Mouse (Mus musculus) spleen, adult 2 months (tissue): ENCODE data around the gene Syce3.

Experiments
- CTCF ChIP-seq: fragments of 200-500 bp; IDR thresholded peaks from 2 replicates; pipeline ENCODE4 v1.5.1; 2011; ENCODE audit warnings: mild to moderate bottlenecking, inconsistent platforms; ENCODE audit not compliant: insufficient read depth, insufficient read length, insufficient replicate concordance; ENCODE audit errors: extremely low read depth
- POLR2A ChIP-seq: fragments of 200-500 bp; IDR thresholded peaks from 2 replicates; pipeline ENCODE4 v1.6.1; 2011; ENCODE audit warnings: low read depth, low read length, inconsistent platforms

DNA sequence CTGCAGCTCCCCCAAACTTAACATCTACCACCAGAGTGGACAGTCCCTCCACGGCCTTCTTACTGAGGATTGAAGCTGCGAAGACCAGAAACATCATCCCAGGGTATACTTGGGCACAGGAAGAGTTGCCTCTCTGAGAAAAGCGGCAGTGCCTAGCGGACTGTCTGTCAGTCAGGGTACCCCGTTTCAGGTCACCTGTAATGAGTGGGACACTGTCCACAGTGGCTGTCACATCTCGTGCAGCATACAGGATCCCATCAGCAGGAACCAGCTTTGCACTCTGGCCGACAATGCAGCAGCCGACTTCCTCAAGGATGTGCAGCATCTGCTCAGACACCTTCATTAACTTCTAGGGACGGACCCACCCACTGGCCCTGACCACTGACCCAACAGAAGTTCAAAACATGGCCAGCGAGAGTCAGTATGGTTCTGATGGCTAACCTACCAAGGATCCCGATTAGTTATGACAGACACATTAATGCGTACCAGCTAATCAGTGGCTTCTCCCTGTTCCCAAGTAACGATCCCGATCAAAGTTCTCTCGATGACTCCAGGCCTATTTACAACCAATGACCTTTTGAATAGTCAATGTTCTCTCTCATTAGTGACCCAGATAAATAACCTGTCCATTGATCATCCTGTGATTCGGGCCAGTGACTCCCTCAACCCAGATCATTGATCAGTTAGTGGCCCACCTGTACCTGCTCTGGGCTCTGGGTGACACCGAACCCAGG, 35.3 kb downstream of the Syce3 start:
- no peak for TF ChIP-seq CTCF
- TF ChIP-seq POLR2A, result no peak
